Mouse (Mus musculus) limb, embryonic 14.5 days (tissue): ENCODE data around the gene Chst15. TPM values are rescaled to one million over a fixed set of nuclear protein-coding genes. Genes with fewer than 3 reads are reported as not detected.

Source experiments
- ATAC-seq: fragments of 200-750 bp; cut with Nextera tagmentation; 2 replicates; pipeline ENCODE4 v1.8.0; 2017; ENCODE audit warnings: low read depth, moderate number of reproducible peaks, moderate TSS enrichment; ENCODE audit not compliant: low FRiP score
- DNase-seq: peaks from one replicate; pipeline ENCODE4 v3.0.0-alpha.2; 2015; ENCODE audit warnings: low spot score
- H3K27ac ChIP-seq: fragments of 300-500 bp; sonication (generic); replicated peaks from 2 replicates; pipeline ENCODE4 v1.5.1; 2014; ENCODE audit warnings: low read depth, mild to moderate bottlenecking, low read length, moderate library complexity, mixed read lengths
- H3K27me3 ChIP-seq: fragments of 300-500 bp; sonication (generic); 2 replicates; pipeline ENCODE4 v1.6.1; 2014; ENCODE audit warnings: low read length, mixed read lengths; ENCODE audit not compliant: control insufficient read depth, insufficient read depth
- H3K36me3 ChIP-seq: fragments of 300-500 bp; sonication (generic); 2 replicates; pipeline ENCODE4 v1.6.1; 2014; ENCODE audit warnings: mild to moderate bottlenecking, low read length, moderate library complexity, mixed read lengths; ENCODE audit not compliant: control insufficient read depth, insufficient read depth
- H3K4me1 ChIP-seq: fragments of 300-500 bp; sonication (generic); 2 replicates; pipeline ENCODE4 v1.6.1; 2014; ENCODE audit warnings: antibody characterized with exemption, low read length, mixed read lengths; ENCODE audit not compliant: control insufficient read depth, insufficient read depth
- H3K4me2 ChIP-seq: fragments of 300-500 bp; sonication (generic); replicated peaks from 2 replicates; pipeline ENCODE4 v1.6.1; 2014; ENCODE audit warnings: low read depth, mild to moderate bottlenecking, low read length, moderate library complexity; ENCODE audit not compliant: severe bottlenecking
- H3K4me3 ChIP-seq: fragments of 300-500 bp; sonication (generic); replicated peaks from 2 replicates; pipeline ENCODE4 v1.5.1; 2014; ENCODE audit warnings: low read length
- H3K9ac ChIP-seq: fragments of 300-500 bp; sonication (generic); 2 replicates; pipeline ENCODE4 v1.6.1; 2014; ENCODE audit warnings: mild to moderate bottlenecking, low read depth, low read length, moderate library complexity; ENCODE audit not compliant: severe bottlenecking
- H3K9me3 ChIP-seq: fragments of 300-500 bp; sonication (generic); 2 replicates; pipeline ENCODE4 v1.6.1; 2016; ENCODE audit warnings: low read length; ENCODE audit not compliant: control insufficient read depth
- POLR2A ChIP-seq: fragments of 200-500 bp; IDR thresholded peaks from 2 replicates; pipeline ENCODE4 v1.8.0; 2012; ENCODE audit warnings: inconsistent platforms, mild to moderate bottlenecking, moderate library complexity, borderline replicate concordance; ENCODE audit not compliant: insufficient read depth, insufficient read length; ENCODE audit errors: extremely low read depth
- WGBS: fragments of 180-500 bp; shearing (Covaris S2); extraction: QIAGEN DNeasy Blood & Tissue Kit; methylation state at CpG from one replicate; pipeline ENCODE4 v1.1.7; 2014; 5-methylcytosine and 5-hydroxymethylcytosine counted together
- polyA plus RNA-seq, 2 experiments: library from polyadenylated mRNA; depleted of rRNA in 1 of 2; stranded (reverse) in 1 of 2; unstranded in 1 of 2; fragments of >200 nt; fragmentation: Nextera tagmentation in 1 of 2; extraction: Ambion mirVana in 1 of 2; gene quantifications; 2 replicates each; pipeline versions ENCODE4 v1.2.1 to v1.2.3; 2012 to 2014

The Chst15 gene
- polyA plus RNA-seq, 2 experiments: 16.1 to 16.4 TPM

GRCm38 (mm10) chr7:132336781-132337180 is 19.8 kb upstream of the Chst15 start:
- Histone ChIP-seq H3K36me3 (no peaks in the 10 kb centered on the region), H3K4me3 (no peak overlapping the region), H3K9me3 (no peaks in the 10 kb centered on the region), H3K27ac (no peak overlapping the region), H3K27me3 (no peaks in the 10 kb centered on the region), H3K4me1 (peaks cover 14% of the 10 kb centered on the region), H3K4me2 (no peak overlapping the region), H3K9ac (no peak overlapping the region)
- WGBS: 55% methylated on average over 3 of the region's 3 CpGs
- no peak for ATAC-seq
- no peak for TF ChIP-seq POLR2A
- DNase-seq: no peak

- 92% methylated on average over 4 of the region's 4 CpGs for WGBS
- H3K27me3 ChIP-seq: no peaks in the 10 kb centered on the region
- DNase-seq (no peak), ATAC-seq (no peak)
- no peak overlapping the region for H3K27ac ChIP-seq
- H3K9ac ChIP-seq: no peak overlapping the region
- no peak overlapping the region for H3K4me3 ChIP-seq
- H3K4me2 ChIP-seq: no peak overlapping the region
- TF ChIP-seq POLR2A: no peak
- no peaks in the 10 kb centered on the region for H3K36me3 ChIP-seq
- H3K4me1 ChIP-seq: peaks cover 15% of the 10 kb centered on the region
- H3K9me3 ChIP-seq: no peaks in the 10 kb centered on the region
Observed at GRCm38 (mm10) chr7:132335367-132335766, 18.3 kb upstream of the Chst15 start.

- H3K4me3 ChIP-seq: no peak overlapping the region
- H3K27me3 ChIP-seq: no peaks in the 10 kb centered on the region
- no peak overlapping the region for H3K4me2 ChIP-seq
- H3K4me1 ChIP-seq: peaks cover 15% of the 10 kb centered on the region
- no peaks in the 10 kb centered on the region for H3K9me3 ChIP-seq
- H3K27ac ChIP-seq: no peak overlapping the region
- TF ChIP-seq POLR2A: no peak
- DNase-seq: no peak
- ATAC-seq: no peak
- 89% methylated on average over 1 of the region's 1 CpGs for WGBS
- H3K36me3 ChIP-seq: no peaks in the 10 kb centered on the region
- no peak overlapping the region for H3K9ac ChIP-seq
Observed at GRCm38 (mm10) chr7:132333078-132333477, 16.1 kb upstream of the Chst15 start.

GRCm38 (mm10) chr7:132332176-132332575 is 15.1 kb upstream of the Chst15 start:
- Histone ChIP-seq H3K9ac (no peak overlapping the region), H3K27me3 (no peaks in the 10 kb centered on the region), H3K4me1 (peaks cover 11% of the 10 kb centered on the region), H3K27ac (no peak overlapping the region), H3K36me3 (no peaks in the 10 kb centered on the region), H3K4me3 (no peak overlapping the region), H3K4me2 (no peak overlapping the region), H3K9me3 (no peaks in the 10 kb centered on the region)
- WGBS: 36% methylated on average over 11 of the region's 11 CpGs
- DNase-seq (no peak), ATAC-seq (no peak)
- no peak for TF ChIP-seq POLR2A

- Histone ChIP-seq H3K27ac (no peak overlapping the region), H3K36me3 (no peaks in the 10 kb centered on the region), H3K27me3 (no peaks in the 10 kb centered on the region), H3K9me3 (no peaks in the 10 kb centered on the region), H3K9ac (no peak overlapping the region), H3K4me3 (no peak overlapping the region), H3K4me2 (no peak overlapping the region), H3K4me1 (peaks cover 21% of the 10 kb centered on the region)
- DNase-seq (no peak), ATAC-seq (no peak)
- WGBS: 53% methylated on average over 1 of the region's 1 CpGs
- TF ChIP-seq POLR2A: no peak
Observed at GRCm38 (mm10) chr7:132330179-132330578, 13.2 kb upstream of the Chst15 start.

GRCm38 (mm10) chr7:132328648-132329047 is 11.6 kb upstream of the Chst15 start:
- Histone ChIP-seq H3K36me3 (no peaks in the 10 kb centered on the region), H3K9me3 (no peaks in the 10 kb centered on the region), H3K27me3 (no peaks in the 10 kb centered on the region), H3K4me1 (peaks cover 21% of the 10 kb centered on the region), H3K4me2 (no peak overlapping the region), H3K4me3 (no peak overlapping the region), H3K27ac (no peak overlapping the region), H3K9ac (no peak overlapping the region)
- WGBS: 100% methylated on average over 1 of the region's 1 CpGs
- ATAC-seq (no peak), DNase-seq (no peak)
- no peak for TF ChIP-seq POLR2A
